Mouse (Mus musculus) lung, adult 2 months (tissue): ENCODE data around the gene Galnt18.

Experiments
- CTCF ChIP-seq: fragments of 200-500 bp; IDR thresholded peaks from 2 replicates; pipeline ENCODE4 v1.5.1; 2011; ENCODE audit warnings: mild to moderate bottlenecking, low read length, control low read depth; ENCODE audit not compliant: insufficient read depth
- POLR2A ChIP-seq: fragments of 200-500 bp; IDR thresholded peaks from 2 replicates; pipeline ENCODE4 v1.6.1; 2011; ENCODE audit warnings: low read depth, mild to moderate bottlenecking, control low read depth, low read length, borderline replicate concordance; ENCODE audit errors: extremely low read depth

GRCm38 (mm10) chr7:111791347-111791746 lies 11.6 kb upstream of the Galnt18 start:
- TF ChIP-seq CTCF, result no peak
- TF ChIP-seq POLR2A, result no peak
